Mouse (Mus musculus) layer of hippocampus, adult 9-10 months (tissue): ENCODE measurements around the gene Dennd1a.

Source experiments
- DNase-seq: peaks from one replicate; pipeline ENCODE4 v3.0.0; 2022; ENCODE audit warnings: low spot score

Dennd1a gene

DNA sequence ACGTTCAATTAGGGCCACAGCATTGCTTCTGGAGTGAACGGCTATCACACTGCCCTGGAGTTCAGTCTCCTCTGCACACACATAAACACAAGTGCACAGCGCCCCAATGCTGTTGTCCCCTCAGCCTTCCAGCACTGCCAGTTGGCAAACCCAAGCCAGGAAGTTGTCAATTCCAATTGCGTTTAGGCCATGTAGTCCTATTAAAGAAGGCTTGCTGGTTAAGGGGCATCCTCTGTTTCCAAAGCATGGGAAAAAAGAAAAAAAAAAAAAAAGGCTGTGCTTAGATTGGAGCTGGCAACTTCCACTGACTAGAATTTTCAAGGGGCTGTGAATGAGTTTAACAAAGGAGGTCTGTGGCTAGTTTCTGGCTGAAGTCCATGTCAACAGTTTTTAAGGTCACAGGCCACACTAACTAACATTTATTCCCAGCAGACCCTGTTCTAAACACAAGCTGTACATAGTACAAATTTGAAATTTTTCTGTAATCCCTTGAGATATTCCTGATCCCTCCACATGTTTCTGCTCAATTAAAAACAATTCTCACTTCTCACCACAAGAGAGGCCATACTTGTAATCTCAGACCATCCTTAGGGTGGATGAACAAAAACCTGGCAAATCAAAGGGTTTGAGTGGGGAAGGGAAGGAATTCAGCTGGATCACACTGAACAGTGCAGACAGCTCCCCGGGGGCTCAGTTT lies 175.4 kb downstream of the Dennd1a start:
- DNase-seq = no peak

DNA sequence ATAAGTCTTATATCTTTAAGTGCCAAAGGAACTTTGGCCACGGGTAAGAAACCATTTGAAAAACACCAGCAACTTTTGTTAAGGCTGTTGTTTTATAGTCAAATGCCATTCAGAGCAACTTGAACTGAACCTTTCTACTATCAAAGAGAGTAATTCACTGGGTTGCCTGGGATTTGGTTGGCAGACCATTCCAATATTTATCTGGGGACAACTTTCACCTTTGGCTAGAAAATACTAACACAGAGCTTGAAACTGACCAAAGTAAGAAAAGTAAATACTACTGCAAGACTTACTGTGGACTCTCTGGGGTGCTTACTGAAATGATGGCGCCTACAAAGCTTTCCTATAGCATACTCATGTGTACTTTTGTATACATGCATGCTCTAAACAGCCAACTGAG lies 178.6 kb downstream of the Dennd1a start:
- no peak for DNase-seq

DNA sequence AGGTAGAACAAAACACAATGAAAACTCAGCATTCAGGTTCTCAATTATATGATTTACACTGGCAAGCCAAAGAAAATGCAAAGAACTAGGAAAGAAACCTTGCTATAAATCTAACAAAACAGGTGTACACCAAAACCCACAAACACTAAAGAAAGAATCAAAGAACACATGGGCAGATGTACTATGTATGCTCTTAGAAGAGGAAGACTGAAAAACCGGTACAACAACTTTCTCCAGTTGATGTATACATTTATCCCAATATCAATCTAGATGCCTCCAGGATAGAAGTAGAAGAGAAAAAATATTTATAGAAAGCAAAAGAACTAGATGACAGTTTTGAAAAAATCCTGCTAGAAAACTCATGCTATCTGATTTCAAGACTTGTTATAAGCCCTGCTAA lies 184.5 kb downstream of the Dennd1a start:
- no peak for DNase-seq

DNA sequence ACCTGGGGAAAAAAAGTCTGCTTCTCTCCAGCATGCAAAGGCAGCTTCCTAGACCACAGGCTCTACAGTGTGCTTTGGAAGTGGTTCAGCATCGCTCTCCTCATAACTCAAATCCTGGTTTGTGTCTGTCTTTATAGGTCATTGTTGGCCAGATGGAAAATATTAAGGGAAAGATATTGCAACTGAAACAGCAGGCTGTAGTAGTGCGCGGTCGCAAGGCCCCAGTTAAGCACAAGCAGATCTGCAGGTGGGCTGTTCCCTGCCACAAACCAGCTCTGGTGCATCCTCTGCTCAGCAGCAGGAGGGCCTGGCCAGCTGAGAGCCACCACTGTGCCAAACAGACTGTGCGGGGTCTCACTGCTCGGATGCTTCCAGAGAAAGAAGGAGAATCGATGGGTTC lies 186.9 kb downstream of the Dennd1a start:
- no peak for DNase-seq

DNA sequence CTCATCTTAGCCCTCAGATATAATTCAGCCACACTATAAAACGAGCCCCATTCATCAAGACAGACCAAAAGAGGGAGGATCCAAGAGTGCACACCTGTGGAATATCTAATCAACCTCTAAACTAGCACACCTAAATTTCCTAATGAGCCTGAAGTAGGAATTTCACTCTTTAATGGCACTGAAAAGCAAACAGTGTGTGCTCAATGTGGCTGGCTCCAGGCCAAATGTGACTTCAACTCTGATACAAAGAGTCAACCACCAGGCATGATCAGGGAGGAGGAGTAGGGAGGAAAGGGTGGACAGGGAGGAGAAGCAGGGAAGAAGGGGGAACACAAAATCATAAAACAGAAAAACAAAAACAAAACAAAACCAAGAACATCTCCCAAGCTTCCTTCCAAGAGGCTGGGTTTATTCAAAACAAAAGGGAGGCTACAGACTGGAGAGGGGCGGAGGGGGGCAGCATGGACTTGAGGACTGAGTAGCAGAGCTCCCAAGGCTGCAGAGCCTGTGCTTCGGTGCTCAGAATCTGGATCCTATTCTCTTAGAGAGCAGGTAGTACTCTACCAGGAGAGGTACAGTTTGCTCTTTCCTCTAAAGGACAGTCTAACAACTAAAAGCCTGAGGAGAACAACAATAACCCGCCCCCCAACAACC lies 187.9 kb downstream of the Dennd1a start:
- no peak for DNase-seq

DNA sequence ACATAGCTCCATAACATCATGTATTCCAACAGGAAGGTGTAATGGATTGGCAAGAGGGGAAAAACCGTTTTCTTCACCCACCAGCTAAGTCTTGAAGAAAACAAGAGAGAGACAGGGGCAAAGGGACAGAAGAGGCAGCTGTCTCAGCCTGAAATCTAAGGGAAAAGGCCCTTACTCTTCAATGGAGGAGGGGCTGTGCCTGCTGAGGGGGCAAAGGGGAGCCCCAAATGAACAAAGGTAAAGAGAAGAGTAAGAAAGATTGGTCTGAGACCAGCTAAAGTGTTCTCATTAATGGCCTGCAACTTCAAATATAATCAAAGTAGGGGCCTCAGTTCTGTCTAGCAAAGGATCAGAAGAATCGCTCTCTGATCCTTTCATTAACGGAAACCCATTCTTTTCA lies 189.7 kb downstream of the Dennd1a start:
- no peak for DNase-seq

DNA sequence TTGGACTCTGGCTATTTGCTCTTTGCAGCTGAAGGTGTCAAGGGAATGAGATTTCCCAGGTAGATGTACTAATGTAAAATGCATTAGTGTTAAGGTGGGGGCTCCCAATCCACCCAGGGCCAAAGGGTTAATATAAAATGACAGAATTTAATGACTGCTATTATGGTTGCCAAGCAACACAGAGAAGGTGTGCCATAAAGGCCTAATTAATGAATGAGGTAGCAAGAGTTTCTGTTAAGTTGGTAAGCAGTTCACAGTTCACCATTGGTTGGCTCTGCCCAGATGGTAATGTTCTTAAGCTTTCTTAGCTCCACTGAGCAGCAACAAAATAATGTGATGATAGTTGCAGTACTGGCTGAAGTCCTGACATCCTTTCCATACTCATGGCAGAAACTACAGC lies 190.9 kb downstream of the Dennd1a start:
- no peak for DNase-seq

DNA sequence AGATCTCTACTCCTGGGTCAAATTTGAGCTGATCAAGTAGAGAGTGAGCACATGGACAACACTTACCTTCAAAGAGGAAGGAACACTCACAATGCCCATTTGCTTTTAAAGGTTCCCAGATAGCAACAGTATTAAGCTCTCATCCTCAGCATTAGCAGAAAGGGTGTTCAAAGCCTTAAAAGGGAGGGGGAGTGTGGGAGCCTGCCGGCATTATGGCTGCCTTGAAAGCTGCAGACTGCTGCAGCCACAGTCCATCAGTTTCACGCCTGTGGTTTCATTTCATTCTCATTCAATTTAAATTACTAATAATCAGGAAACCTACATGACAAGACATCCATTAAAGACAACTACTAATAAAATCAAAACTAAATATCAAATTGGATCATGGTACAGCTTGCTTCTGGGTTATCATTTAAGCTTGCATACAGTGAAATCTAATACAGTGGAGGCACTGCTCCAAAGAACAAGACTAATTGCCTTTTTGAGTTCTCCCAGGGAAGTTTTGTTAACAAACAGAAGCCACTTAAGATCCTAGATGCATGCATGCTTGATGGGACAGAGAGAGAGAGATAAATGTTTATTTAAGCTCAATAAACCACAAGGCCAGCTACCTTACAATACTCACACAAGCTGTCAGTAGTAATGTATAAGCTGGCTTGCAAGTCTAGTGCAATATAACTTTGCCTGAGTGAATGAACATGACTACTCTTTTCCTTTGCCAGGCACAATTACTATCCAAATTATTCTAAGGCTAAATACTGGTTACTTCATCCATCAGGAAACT lies 192.6 kb downstream of the Dennd1a start:
- no peak for DNase-seq

DNA sequence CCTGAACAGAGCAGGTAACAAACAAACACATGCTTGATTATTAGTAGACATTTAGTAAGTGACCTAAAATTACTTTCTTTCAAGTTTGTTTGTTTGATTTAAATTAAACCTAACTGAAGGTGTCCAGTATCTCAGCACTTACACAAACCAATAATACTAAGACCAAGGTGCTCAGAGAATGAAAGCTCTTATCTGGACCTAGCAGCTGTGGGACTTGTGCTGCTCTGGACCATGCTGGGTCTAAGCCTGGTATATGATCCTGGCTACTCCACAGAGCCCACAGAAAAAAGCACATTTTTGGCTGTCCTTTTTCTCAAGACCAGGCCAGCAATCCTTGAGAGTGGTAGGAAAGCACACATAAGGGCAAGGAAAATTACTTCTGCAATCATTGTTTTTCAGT lies 193.2 kb downstream of the Dennd1a start:
- DNase-seq = no peak

DNA sequence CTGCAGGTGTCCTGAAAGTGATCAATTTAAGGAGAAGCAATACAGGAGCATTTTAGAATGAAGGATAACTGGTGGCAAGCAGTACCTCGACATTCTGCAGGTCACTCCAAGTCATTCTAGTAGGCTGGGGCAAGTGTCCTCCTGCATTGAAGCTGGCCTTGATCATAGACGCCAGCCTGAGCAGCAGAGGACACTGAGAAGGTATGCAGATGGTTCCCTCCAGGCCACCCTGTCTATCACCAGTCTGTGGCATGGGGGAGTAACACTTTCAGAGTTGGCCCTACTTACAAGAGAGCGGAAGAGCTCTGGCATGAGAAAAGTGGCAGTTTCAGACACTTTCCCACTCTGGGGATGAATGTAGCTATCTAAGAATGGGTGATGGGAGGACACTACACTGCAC lies 193.9 kb downstream of the Dennd1a start:
- no peak for DNase-seq

DNA sequence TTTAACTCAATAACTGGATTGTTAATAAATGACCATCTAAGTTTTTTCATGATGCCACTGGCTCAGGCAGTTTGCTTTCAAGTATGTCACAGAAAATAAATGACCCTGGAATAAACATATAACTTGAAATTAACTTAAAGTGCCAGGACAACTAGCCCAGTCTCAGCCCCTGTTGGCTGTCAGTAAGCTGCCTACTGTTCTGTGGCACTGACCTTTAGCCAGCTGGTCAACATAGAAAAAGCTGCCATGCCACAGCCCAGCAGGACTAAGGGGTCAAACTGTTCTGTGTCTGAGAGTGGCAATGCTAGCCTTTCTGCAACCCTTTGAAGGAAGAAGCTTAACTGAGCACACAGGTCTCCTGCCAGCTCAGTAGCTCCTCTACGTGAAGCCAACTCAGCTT lies 198.8 kb downstream of the Dennd1a start:
- no peak for DNase-seq

DNA sequence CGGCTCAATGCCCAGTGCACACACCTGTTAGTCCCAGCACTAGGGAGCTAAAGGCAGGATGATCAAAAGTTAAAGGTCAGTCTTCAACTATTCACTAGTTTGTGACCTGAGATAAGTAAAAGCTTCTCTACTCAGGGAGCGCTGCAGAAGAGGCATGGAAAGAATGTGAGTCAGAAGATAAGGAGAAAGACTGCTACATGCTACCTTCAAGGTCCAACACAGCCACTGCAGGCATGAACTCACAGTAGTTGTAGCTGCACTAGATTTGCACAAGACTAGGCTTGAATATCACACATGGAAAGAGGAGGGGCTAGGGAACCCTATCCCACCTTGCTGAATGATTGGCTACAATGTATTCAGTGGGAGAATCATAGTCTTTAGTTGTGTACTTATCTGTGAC lies 202.1 kb downstream of the Dennd1a start:
- DNase-seq = no peak

DNA sequence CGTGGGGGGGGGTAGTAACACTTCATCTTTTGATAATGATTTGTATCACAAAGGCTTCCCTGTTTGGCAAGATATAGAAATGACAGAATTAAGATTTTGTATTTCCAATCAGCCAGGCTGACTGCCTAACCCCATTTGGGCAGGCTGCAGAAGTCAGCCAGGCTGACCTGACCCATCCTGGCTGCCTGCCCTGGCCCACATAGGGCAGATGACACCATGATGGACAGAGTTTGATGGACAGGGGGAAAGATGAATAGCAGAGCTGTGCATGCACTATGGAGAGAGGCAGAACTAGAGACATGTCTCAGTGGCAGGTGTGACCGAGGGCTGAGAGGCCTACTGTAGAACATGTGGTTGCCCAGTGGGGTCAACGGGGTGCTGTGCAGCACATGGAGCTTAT lies 203.9 kb downstream of the Dennd1a start:
- DNase-seq = no peak

DNA sequence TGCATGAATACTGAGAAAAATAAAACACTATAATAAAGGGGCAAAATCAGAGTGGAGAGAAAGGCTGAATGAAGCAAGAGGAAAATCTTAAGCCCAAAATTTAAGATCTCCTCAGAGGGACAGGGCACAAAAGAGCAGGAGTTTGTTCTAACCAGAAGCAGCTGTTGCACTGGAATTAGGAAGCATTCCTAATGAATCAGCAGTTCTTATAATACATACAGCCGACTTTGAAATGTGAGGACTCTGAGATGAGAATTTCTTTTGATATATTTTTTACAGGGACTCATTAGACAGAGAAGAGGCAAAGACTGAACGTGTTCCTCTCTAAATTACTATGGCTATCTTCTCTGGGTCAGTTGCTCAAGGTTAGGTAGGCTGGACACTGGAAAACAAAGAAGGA lies 212.7 kb downstream of the Dennd1a start:
- no peak for DNase-seq

DNA sequence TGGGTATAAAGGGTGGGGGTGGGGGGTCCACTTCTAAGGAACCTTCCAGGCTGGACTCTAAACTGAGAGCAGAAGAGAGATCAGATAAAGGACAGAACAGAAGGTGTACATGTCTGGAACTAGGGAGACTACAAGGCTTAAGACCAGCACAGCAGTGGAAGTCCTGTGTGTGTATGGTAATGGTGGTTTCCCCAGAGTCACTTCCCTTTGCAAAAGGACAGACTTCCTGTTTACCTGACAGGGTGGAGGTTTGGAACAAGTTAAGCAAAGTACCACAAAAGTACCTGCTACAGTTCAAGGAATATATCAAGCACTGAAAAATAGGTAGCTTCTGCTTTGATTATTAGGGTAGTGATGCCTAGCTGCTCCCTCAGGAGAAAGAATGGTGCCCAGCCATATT lies 215.1 kb downstream of the Dennd1a start:
- DNase-seq = no peak

DNA sequence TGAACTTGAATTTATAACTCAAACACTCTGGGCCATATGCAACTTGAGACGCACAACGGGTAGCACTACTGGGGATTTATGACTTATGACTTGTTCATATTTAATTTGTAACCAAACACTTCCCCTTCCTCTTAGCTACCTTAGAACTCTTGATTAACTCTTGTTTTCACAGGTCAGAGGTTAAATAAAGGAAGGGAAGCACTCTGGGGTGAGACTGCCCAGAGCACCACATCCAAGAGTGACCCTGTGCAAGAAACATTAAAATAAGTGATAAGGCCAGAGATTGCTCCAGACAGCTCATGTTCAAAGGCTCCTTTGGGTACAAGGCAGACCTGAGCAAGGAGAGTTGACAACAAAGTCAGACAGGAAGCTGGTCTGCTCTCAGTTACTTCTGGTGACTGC lies 219.0 kb downstream of the Dennd1a start:
- no peak for DNase-seq

DNA sequence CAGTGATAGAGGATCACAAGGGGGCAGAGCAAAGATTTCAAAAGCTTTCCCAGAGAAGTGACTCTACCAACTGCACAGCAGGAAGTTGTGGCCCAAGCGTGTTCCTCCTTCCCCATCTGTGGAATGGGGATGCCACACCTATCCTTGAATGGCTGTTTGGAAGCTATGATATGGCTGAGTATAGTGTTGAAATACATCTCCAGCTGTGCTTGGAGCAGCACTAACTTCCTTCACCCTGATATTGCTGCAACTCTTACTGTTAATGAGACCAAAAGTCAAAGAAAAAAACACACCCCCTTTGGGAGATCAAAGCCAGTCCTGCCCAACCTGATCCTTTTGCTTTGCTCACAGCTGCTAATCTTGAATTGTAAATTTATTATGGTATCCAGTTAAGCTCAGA lies 221.3 kb downstream of the Dennd1a start:
- no peak for DNase-seq

DNA sequence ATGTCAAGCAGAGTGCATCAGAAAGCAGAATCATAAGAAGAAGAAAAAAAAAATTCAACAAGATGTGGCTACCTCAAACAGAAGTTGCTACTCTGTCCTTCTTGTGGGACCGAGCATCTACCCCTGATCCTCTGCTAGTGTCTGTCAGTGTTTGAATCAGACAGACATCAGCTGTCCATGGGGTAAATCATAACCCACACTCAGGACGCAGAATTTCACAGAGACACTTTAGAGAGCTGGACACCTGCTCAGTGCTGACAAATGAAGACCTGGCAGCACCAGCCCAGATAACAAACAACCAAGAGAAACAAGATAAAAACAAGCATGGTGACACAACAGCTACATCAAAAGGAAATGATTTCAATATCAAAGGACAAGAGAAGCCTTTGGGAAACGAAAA lies 222.9 kb downstream of the Dennd1a start:
- DNase-seq = no peak

DNA sequence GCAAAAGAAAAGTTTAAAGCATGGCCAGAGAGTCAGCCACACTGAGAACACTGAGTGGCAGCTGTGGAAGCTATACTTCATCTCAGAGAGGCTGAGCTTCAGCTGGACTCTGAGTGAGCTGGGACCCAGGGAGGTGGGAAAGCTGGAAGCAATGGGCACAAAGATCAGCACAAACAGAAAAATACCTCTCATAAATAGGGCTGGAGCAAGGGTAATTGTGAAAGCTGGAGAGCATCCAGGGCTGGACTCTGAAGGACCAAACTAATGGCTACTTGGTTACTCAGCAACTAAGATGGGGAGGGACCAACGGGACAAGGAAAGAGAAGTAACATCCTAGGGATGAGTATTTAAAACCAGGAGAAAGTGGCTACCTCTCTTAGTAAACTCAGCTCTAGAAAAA lies 225.0 kb downstream of the Dennd1a start:
- DNase-seq = no peak

DNA sequence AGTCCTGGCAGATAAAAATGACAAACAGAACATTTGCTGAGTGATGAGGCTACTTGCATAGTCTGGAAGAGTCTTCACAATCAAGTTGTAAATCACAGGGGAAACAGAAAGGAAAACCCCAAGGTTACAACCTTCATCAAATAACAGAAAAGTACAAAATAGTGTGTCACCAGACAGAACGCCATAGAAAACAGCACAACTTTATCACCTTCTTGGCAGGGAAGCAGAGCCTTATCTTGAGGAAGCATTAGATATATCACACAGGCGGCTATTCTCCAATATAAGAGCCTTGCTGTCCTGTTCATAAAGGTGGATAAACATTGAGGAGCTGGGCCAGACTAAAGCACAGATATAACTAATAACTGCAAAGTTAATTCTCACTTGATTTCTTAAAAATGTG lies 225.7 kb downstream of the Dennd1a start:
- DNase-seq = no peak

DNA sequence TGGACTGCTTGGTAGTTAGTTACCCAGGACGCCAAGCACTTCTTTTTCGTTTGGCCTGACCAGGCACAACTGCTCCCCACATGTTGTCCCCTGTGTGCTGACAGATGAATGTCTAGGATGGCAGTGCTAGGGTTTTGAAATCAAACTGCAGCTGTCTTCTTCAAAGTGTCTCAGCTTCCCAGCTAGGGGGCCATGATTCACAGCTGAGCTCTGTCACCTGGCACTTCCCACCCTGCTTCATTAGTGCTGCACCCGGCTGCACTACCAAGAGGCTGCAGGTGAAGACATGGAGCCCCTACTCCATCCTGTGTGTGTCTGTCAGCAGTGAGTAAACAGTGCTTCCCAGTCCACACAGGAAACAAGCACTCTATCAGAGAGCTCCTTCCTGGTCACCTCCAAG lies 234.8 kb downstream of the Dennd1a start:
- DNase-seq = no peak

DNA sequence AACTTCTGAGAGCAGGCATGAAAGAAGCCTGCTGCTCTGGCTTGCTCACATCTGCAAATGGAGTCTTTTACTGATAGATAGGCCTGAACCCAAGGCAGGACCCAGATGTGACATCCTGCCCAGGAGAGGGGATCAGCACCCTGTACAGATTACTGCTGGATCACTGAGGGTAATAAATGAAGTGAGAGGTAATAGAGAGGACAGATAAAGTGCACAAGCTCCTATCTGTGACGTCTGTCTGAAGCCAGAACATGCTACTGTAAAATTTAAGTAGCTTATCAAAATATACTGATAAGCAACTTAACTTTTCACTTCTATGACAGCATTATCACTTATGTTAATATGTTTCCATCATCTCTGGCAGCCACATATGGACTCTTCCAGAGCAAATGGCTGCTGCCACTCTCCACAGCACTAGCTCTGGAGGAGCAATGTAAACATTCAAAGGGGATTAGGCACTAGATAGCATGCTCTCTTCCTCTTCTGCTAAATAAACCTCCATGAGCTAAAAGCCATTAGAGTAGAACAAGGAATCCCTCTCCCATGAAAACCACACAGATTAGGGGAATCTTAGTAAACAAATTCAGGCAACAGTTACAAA lies 235.6 kb downstream of the Dennd1a start:
- DNase-seq = no peak

DNA sequence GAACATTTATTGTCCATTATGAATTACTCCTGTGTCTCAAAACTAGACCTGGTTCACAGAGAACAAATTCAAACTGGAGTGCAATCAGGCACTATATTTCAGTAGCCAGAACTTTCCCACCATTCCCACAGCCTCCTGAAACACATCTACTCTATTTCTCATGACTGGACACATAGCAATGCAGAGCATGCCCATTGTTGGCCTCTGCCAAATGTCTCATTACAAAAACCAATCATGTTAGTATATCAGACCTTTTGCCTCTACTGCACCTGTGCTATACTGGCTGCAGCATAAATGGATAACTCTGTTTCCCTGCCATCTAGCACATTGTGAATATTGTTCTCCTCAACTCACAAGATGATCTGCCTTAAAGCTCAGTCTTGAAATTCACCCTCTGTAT lies 238.2 kb downstream of the Dennd1a start:
- DNase-seq = no peak
